Mouse (Mus musculus) erythroblast, adult 5-6 weeks (primary cell): ENCODE data around the gene 4930568D16Rik. TPM values are rescaled to one million over a fixed set of nuclear protein-coding genes. Genes with fewer than 3 reads are reported as not detected.

Experiments used
- ATAC-seq: replicated peaks from 2 replicates; pipeline ENCODE4 v1.8.0; 2016; ENCODE audit warnings: moderate number of reproducible peaks, mild to moderate bottlenecking, moderate TSS enrichment, inconsistent platforms; ENCODE audit not compliant: poor library complexity, low FRiP score, severe bottlenecking
- total RNA-seq, 2 experiments: library from RNA; stranded (forward) in 1 of 2; stranded (reverse) in 1 of 2; fragments of 150-400 nt in 1 of 2; fragments of 200-764, 138-1000 nt in 1 of 2; gene quantifications; 2 replicates each; pipeline versions ENCODE4 v1.2.3 to v1.2.4; 2015 to 2017; ENCODE audit warnings: low replicate concordance in 2 of 2

4930568D16Rik gene
- total RNA-seq, 2 experiments from 2014 or later = not detected

DNA sequence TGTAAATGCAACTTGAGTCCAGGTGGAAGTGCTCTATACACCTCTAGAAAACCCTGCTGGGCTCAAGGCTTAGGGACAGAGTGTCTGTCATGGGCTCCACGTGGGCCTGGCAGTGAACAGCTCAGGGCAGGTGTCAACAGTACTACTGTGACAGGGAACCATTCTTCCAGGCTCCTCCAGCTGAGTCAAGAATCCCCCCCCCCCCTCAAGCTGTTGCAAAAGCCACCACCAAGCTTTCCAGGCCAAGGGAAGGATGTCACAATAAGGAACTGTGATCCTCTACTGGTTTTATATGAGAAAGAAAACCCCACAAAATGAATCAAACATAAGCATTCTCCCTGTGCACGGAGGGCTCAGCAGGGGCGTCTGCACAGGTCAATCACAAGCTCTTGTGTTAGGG is 53.2 kb downstream of the 4930568D16Rik start:
- no peak for ATAC-seq

DNA sequence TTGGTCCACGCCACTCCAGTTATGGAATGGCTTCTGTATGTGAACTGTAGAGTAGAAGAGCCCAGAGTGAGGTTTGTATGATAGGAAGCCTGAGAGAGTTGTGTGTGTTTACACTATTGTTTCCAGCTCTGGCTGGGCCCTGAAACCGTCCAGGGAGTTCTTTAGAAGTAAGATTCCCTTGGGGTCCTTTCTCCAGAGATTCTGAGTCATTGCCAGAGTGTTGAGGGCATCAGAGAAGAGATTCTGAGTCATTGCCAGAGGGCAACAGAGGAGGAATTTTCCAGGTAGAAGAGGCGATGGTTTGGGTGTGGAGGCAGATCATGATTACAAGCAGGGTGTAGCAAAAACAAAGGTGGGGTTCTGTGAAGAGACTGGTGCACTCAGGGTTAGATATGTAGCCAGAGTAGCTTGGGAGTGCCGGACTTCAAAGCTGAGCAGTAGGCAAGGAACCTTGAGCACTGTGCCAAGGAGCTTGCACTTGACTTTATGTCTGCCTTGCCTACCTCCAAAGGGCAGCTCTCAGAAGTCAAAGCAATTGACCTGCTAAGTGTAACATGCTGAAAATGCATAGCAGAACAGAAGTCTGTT is 57.5 kb downstream of the 4930568D16Rik start:
- ATAC-seq = no peak

DNA sequence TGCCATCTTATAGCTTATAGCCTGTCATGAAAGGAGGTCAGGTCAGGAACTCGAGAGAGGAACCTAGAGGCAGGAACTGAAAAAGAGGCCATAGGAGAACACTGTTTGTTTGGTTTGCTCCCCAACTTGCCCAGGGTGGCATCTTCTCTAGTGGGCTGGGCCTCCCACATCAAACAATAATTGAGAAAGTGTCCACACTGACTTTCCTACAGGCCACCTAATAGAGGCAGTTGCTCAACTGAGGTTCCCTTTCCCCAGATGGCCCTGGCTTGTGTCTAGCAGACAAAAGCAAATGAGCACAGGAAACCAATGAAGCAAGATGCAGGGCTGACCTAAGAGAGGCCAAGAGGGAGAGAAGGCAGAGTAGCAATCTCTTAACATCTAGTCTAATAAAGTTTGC is 59.4 kb downstream of the 4930568D16Rik start:
- ATAC-seq = no peak

Other genes starting within 250 kb of the 4930568D16Rik start
- gene Rab14, start 166.6 kb downstream of the 4930568D16Rik start, total RNA-seq (2015; ENCODE audit: low replicate concordance) = 58.4 and 62.1 TPM in 2 replicates
- 61.2 and 131 TPM in 2 replicates for gene Rab14, start 166.6 kb downstream of the 4930568D16Rik start, total RNA-seq (2017; ENCODE audit: low replicate concordance)
- 15.0 and 16.7 TPM in 2 replicates for gene Gsn, start 111.3 kb downstream of the 4930568D16Rik start, total RNA-seq (2015; ENCODE audit: low replicate concordance)
- 19.7 and 23.1 TPM in 2 replicates for gene Gsn, start 111.3 kb downstream of the 4930568D16Rik start, total RNA-seq (2017; ENCODE audit: low replicate concordance)
- gene Stom, start 30.8 kb downstream of the 4930568D16Rik start, total RNA-seq (2015; ENCODE audit: low replicate concordance) = 374 and 432 TPM in 2 replicates
- 642 and 716 TPM in 2 replicates for gene Stom, start 30.8 kb downstream of the 4930568D16Rik start, total RNA-seq (2017; ENCODE audit: low replicate concordance)
- not detected in 2 replicates for gene 4930402F06Rik, start 29.4 kb upstream of the 4930568D16Rik start, total RNA-seq (2015; ENCODE audit: low replicate concordance)
- gene 4930402F06Rik, start 29.4 kb upstream of the 4930568D16Rik start, total RNA-seq (2017; ENCODE audit: low replicate concordance) = not detected in 2 replicates
- 7.9 and 9.8 TPM in 2 replicates for gene Ggta1, start 95.5 kb upstream of the 4930568D16Rik start, total RNA-seq (2015; ENCODE audit: low replicate concordance)
- 18.4 and 20.8 TPM in 2 replicates for gene Ggta1, start 95.5 kb upstream of the 4930568D16Rik start, total RNA-seq (2017; ENCODE audit: low replicate concordance)
- gene Dab2ip, start 190.5 kb upstream of the 4930568D16Rik start, total RNA-seq (2015; ENCODE audit: low replicate concordance) = 0.19 and 2.3 TPM in 2 replicates
- gene Dab2ip, start 190.5 kb upstream of the 4930568D16Rik start, total RNA-seq (2017; ENCODE audit: low replicate concordance) = 1.4 and 2.2 TPM in 2 replicates